In the genomic region with DNA sequence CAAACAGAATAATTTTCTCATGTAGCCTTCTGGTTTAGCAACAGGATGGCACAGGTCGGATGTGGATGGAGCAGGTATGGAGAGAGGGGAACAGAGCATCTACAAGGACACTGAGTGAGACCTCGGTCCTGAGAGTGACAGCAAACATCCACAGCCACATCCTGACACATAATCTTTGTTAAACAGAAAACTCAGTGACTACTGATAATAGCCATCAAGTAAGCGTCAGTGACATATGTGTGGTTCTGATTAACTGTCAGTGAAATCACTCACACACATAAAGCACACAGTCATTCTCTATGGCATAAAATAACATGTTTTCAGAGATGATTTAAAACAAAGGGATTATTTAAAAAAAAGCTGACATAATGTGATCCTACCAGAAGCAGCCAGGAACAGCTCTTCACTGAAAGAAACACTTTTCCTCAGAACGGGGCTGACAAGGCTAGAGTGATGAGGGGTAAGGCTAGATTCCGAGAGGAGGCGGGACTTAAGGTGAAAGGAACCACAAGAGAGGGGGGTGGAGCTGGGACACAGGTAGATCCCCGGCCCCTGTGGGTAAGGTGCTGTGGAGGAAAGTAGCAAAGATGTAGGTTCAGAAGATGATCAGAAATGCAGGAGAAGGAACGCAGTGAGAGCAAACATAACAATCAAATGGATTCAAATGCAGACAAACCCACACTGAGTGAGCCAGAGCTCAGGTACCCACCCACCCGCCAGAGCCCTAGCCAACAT, we compare ENCODE assay signal across 15 mouse cellular contexts. TPM values are rescaled to one million over a fixed set of nuclear protein-coding genes. Genes with fewer than 3 reads are reported as not detected.
DNase-seq lines count a peak whose midpoint lies in the region; ATAC-seq and TF ChIP-seq lines count a peak whose summit lies in the region.
"Had no signal": no experiment of that assay in that cellular context is flagged by ENCODE, and none has a peak within 500 bp of the region (broad histone marks: within the 10 kb centered on the region; RNA-seq: fewer than 3 reads in every experiment).

No protein-coding gene starts in this region.

- no peak overlapping the region for H3K9ac ChIP-seq in intestine, embryonic 15.5 days
- H3K9ac ChIP-seq in intestine, postnatal 0 days (ENCODE audit: low read depth, low read length): no peak overlapping the region
- H3K9ac ChIP-seq in ES-Bruce4 (ENCODE audit: low read depth, poor library complexity, severe bottlenecking): no peak overlapping the region
- peak overlapping the region; percentile 39 for H3K9ac ChIP-seq in liver, embryonic 15.5 days
- H3K9ac ChIP-seq: embryonic facial prominence, embryonic 15.5 days; hindbrain, embryonic 13.5 days; limb, embryonic 15.5 days had no signal

- TF ChIP-seq EP300 in ES-Bruce4 (IDR thresholded peaks at IDR 0.05; ENCODE audit: insufficient read depth, low read depth, low read length): no peak

- H3K4me2 ChIP-seq in intestine, embryonic 15.5 days (replicated peaks): no peak overlapping the region
- no peak overlapping the region for H3K4me2 ChIP-seq in intestine, postnatal 0 days (replicated peaks; ENCODE audit: low read depth)
- H3K4me2 ChIP-seq in liver, embryonic 15.5 days: peak overlapping the region; percentile 60
- H3K4me2 ChIP-seq: embryonic facial prominence, embryonic 15.5 days; hindbrain, embryonic 13.5 days; limb, embryonic 15.5 days had no signal

- DNase-seq in c-Kit-positive CD71-positive TER-119-negative erythroid progenitor cells, embryonic 14.5 days (ENCODE audit: low read depth): peak; percentile 78
- DNase-seq in layer of hippocampus, adult 9-10 months (ENCODE audit: low spot score): no peak
- DNase-seq in right cerebral cortex, adult 2 months (ENCODE audit: low spot score in 2 of 2): no peak
- DNase-seq in testis, postnatal 14 days (ENCODE audit: low spot score): no peak
- DNase-seq: adrenal gland, adult 8-10 months; cerebellum, postnatal 10 days; gastrocnemius, adult 2 months had no signal

- peaks cover under 1% of the 10 kb centered on the region; the same call in 1 of the 2 replicates for H3K36me3 ChIP-seq in intestine, embryonic 15.5 days
- H3K36me3 ChIP-seq in intestine, postnatal 0 days (ENCODE audit: control insufficient read depth, insufficient read depth): peaks cover 12% of the 10 kb centered on the region; the same call in 1 of the 2 replicates
- peaks cover 10% of the 10 kb centered on the region; the same call in 1 of the 2 replicates for H3K36me3 ChIP-seq in ES-Bruce4 (ENCODE audit: control insufficient read depth, insufficient read depth, low read length, poor library complexity, severe bottlenecking)
- H3K36me3 ChIP-seq in liver, embryonic 15.5 days (replicated peaks): peaks cover 29% of the 10 kb centered on the region

- no peak overlapping the region for H3K27ac ChIP-seq in intestine, embryonic 15.5 days
- H3K27ac ChIP-seq in intestine, postnatal 0 days (ENCODE audit: low read depth, low read length): no peak overlapping the region
- 0 out of 2 replicates have a peak overlapping the region, but pooled peaks have one; percentile 13 for H3K27ac ChIP-seq in ES-Bruce4 (ENCODE audit: insufficient read depth, low read length)
- peak overlapping the region; percentile 93 for H3K27ac ChIP-seq in liver, embryonic 15.5 days (replicated peaks)
- H3K27ac ChIP-seq: embryonic facial prominence, embryonic 15.5 days; gastrocnemius, adult 2 months; hindbrain, embryonic 13.5 days; limb, embryonic 15.5 days had no signal

- 71% methylated on average over 9 of the region's 9 CpGs for WGBS in intestine, embryonic 15.5 days
- WGBS in intestine, postnatal 0 days: 71% methylated on average over 9 of the region's 9 CpGs
- WGBS in liver, embryonic 15.5 days (ENCODE audit: insufficient replicate concordance): 24% methylated on average over 9 of the region's 9 CpGs

- no peak overlapping the region for H3K4me3 ChIP-seq in intestine, embryonic 15.5 days (replicated peaks)
- H3K4me3 ChIP-seq in intestine, postnatal 0 days (ENCODE audit: low read depth, low read length): no peak overlapping the region
- no peak overlapping the region for H3K4me3 ChIP-seq in ES-Bruce4 (ENCODE audit: low read depth, low read length)
- peak overlapping the region; percentile 26 for H3K4me3 ChIP-seq in liver, embryonic 15.5 days (replicated peaks)
- H3K4me3 ChIP-seq: embryonic facial prominence, embryonic 15.5 days; gastrocnemius, adult 2 months; hindbrain, embryonic 13.5 days; limb, embryonic 15.5 days had no signal

- no peaks in the 10 kb centered on the region for H3K27me3 ChIP-seq in intestine, embryonic 15.5 days (replicated peaks)
- no peaks in the 10 kb centered on the region for H3K27me3 ChIP-seq in intestine, postnatal 0 days (replicated peaks; ENCODE audit: control insufficient read depth, insufficient read depth, low read length)
- H3K27me3 ChIP-seq in ES-Bruce4 (ENCODE audit: control insufficient read depth, insufficient read depth, low read length, poor library complexity, severe bottlenecking): no peaks in the 10 kb centered on the region; the same call in 1 of the 2 replicates
- H3K27me3 ChIP-seq in liver, embryonic 15.5 days: no peaks in the 10 kb centered on the region
- H3K27me3 ChIP-seq: CH12.LX; embryonic facial prominence, embryonic 15.5 days; hindbrain, embryonic 13.5 days; limb, embryonic 15.5 days had no signal

- ATAC-seq in intestine, embryonic 15.5 days: peak; percentile 75; the same call in 1 of the 2 replicates
- no peak for ATAC-seq in intestine, postnatal 0 days
- peak; percentile 96 for ATAC-seq in liver, embryonic 15.5 days (ENCODE audit: insufficient read depth)

- no peaks in the 10 kb centered on the region for H3K4me1 ChIP-seq in intestine, embryonic 15.5 days (replicated peaks)
- H3K4me1 ChIP-seq in intestine, postnatal 0 days (replicated peaks; ENCODE audit: control insufficient read depth, insufficient read depth, low read length): no peaks in the 10 kb centered on the region
- H3K4me1 ChIP-seq in ES-Bruce4 (ENCODE audit: control insufficient read depth, insufficient read depth, low read length): peaks cover 2% of the 10 kb centered on the region
- H3K4me1 ChIP-seq in liver, embryonic 15.5 days (replicated peaks): peaks cover 52% of the 10 kb centered on the region
- H3K4me1 ChIP-seq: embryonic facial prominence, embryonic 15.5 days; limb, embryonic 15.5 days had no signal

- no peaks in the 10 kb centered on the region for H3K9me3 ChIP-seq in intestine, embryonic 15.5 days
- H3K9me3 ChIP-seq in intestine, postnatal 0 days (ENCODE audit: control insufficient read depth): no peaks in the 10 kb centered on the region
- H3K9me3 ChIP-seq in ES-Bruce4 (replicated peaks; ENCODE audit: control insufficient read depth, insufficient read depth, low read length, poor library complexity, severe bottlenecking): no peaks in the 10 kb centered on the region
- no peaks in the 10 kb centered on the region for H3K9me3 ChIP-seq in liver, embryonic 15.5 days (replicated peaks)
- H3K9me3 ChIP-seq: embryonic facial prominence, embryonic 15.5 days; hindbrain, embryonic 13.5 days; limb, embryonic 15.5 days had no signal

- TF ChIP-seq CTCF in intestine, postnatal 0 days (IDR thresholded peaks at IDR 0.05; ENCODE audit: low read depth): no peak
- TF ChIP-seq CTCF in ES-Bruce4 (IDR thresholded peaks at IDR 0.05; ENCODE audit: low read depth, low read length): no peak

- no peak for TF ChIP-seq POLR2A in ES-Bruce4 (IDR thresholded peaks at IDR 0.05; ENCODE audit: insufficient read depth, low read length)

RNA-seq across cellular contexts. Expression of a gene that starts 31.6 kb away (rescaled TPM):
- 19.8 and 22.0 TPM in 2 replicates for polyA plus RNA-seq in intestine, embryonic 15.5 days (2015; fragmentation: Nextera tagmentation; extraction: Ambion mirVana)
- 10.2 and 10.4 TPM in 2 replicates for polyA plus RNA-seq in intestine, postnatal 0 days (2015; fragmentation: Nextera tagmentation; extraction: Ambion mirVana)
- 49.6 and 57.2 TPM in 2 replicates for polyA plus RNA-seq in ES-Bruce4 (2011; ENCODE audit: insufficient read depth, insufficient read length, low read depth, missing spikeins)
- polyA plus RNA-seq in liver, embryonic 15.5 days (2015; fragmentation: Nextera tagmentation; extraction: Ambion mirVana): 17.8 TPM in 2 replicates

Comparison
In these comparisons a context has a peak if more than half of its experiments do, and no peak if none do; other contexts are left out.
1. H3K27ac ChIP-seq: peak in ES-Bruce4 (single experiment) and liver, embryonic 15.5 days (single experiment); none in intestine, embryonic 15.5 days (single experiment) and intestine, postnatal 0 days (single experiment).